Mouse (Mus musculus): Measurements from ENCODE around the gene Dynlt1b. TPM values are rescaled to one million over a fixed set of nuclear protein-coding genes. Genes with fewer than 3 reads are reported as not detected.
"Not testable (repeated sequence)": the region's sequence is repeated elsewhere in the genome, so short reads cannot be mapped to it uniquely, and the experiment has no call there.

Gene Dynlt1b
- 850 and 876 TPM in 2 replicates for polyA plus RNA-seq (2016; fragmentation: Nextera tagmentation; extraction: Ambion mirVana)

- not testable (repeated sequence) for H3K36me3 ChIP-seq; H3K9me3 ChIP-seq (replicated peaks); H3K27me3 ChIP-seq
- peak within 1 kb of the TSS; percentile 78 for H3K27ac ChIP-seq
- under 1% methylated on average over 27 of the region's 27 CpGs for WGBS
- H3K4me3 ChIP-seq: peak within 1 kb of the TSS; percentile 56
- H3K9ac ChIP-seq: peak within 1 kb of the TSS; percentile 72
- peak; percentile 98 for ATAC-seq (ENCODE audit: low FRiP score)
- peak within 1 kb of the TSS; percentile 49 for H3K4me2 ChIP-seq (replicated peaks)
- H3K4me1 ChIP-seq: peaks cover 11% of the 10 kb centered on the region
Observed at GRCm38 (mm10) chr17:6429945-6430344, at the start of gene Dynlt1b. Gene Dynlt1b (plus strand): TSS chr17:6430112.

GRCm38 (mm10) chr17:6380182-6380841, 49.6 kb upstream of the Dynlt1b start:
- peak; percentile 92 for ATAC-seq (ENCODE audit: low FRiP score)
- 88% methylated on average over 1 of the region's 8 CpGs for WGBS

GRCm38 (mm10) chr17:6381071-6381682, 48.7 kb upstream of the Dynlt1b start:
- H3K9me3 ChIP-seq (replicated peaks); H3K4me2 ChIP-seq (replicated peaks); H3K4me3 ChIP-seq; H3K4me1 ChIP-seq; H3K27me3 ChIP-seq; H3K27ac ChIP-seq; H3K9ac ChIP-seq; ATAC-seq (ENCODE audit: low FRiP score); H3K36me3 ChIP-seq: not testable (repeated sequence)
- WGBS: no CpG with 5 or more reads among the region's 8 CpGs

More at GRCm38 (mm10) chr17:6380182-6380841, 49.6 kb upstream of the Dynlt1b start:
- H3K27ac ChIP-seq; H3K4me2 ChIP-seq (replicated peaks); H3K36me3 ChIP-seq; H3K4me1 ChIP-seq; H3K9me3 ChIP-seq (replicated peaks); H3K27me3 ChIP-seq; H3K4me3 ChIP-seq; H3K9ac ChIP-seq: not testable (repeated sequence)

- not testable (repeated sequence) for H3K4me2 ChIP-seq (replicated peaks); H3K4me3 ChIP-seq; H3K4me1 ChIP-seq; H3K36me3 ChIP-seq; H3K9ac ChIP-seq; H3K9me3 ChIP-seq (replicated peaks); H3K27ac ChIP-seq; H3K27me3 ChIP-seq
- no CpG with 5 or more reads among the region's 4 CpGs for WGBS
- ATAC-seq (ENCODE audit: low FRiP score): peak; percentile 53
Observed at GRCm38 (mm10) chr17:6386927-6387326, 43.0 kb upstream of the Dynlt1b start.

- not testable (repeated sequence) for H3K4me2 ChIP-seq (replicated peaks); H3K9me3 ChIP-seq (replicated peaks); H3K36me3 ChIP-seq; H3K9ac ChIP-seq; H3K4me3 ChIP-seq; H3K4me1 ChIP-seq; H3K27me3 ChIP-seq; H3K27ac ChIP-seq
- no CpG with 5 or more reads among the region's 9 CpGs for WGBS
- peak; percentile 38 for ATAC-seq (ENCODE audit: low FRiP score)
Observed at GRCm38 (mm10) chr17:6387380-6387911, 42.5 kb upstream of the Dynlt1b start.

- H3K36me3 ChIP-seq, H3K4me3 ChIP-seq, H3K27me3 ChIP-seq: not testable (repeated sequence)
Observed at GRCm38 (mm10) chr17:6389463-6389862, 40.4 kb upstream of the Dynlt1b start.

GRCm38 (mm10) chr17:6390731-6391130, 39.2 kb upstream of the Dynlt1b start:
- H3K4me1 ChIP-seq; H3K27ac ChIP-seq; H3K36me3 ChIP-seq; H3K4me2 ChIP-seq (replicated peaks); H3K9me3 ChIP-seq (replicated peaks); H3K4me3 ChIP-seq; ATAC-seq (ENCODE audit: low FRiP score); H3K9ac ChIP-seq; H3K27me3 ChIP-seq: not testable (repeated sequence)
- 92% methylated on average over 1 of the region's 2 CpGs for WGBS

More at GRCm38 (mm10) chr17:6389463-6389862, 40.4 kb upstream of the Dynlt1b start:
- WGBS: 83% methylated on average over 5 of the region's 7 CpGs
- not testable (repeated sequence) for ATAC-seq (ENCODE audit: low FRiP score); H3K9ac ChIP-seq; H3K4me2 ChIP-seq (replicated peaks); H3K27ac ChIP-seq; H3K9me3 ChIP-seq (replicated peaks); H3K4me1 ChIP-seq

- not testable (repeated sequence) for H3K4me3 ChIP-seq; H3K4me2 ChIP-seq (replicated peaks); H3K27ac ChIP-seq; ATAC-seq (ENCODE audit: low FRiP score); H3K9ac ChIP-seq; H3K4me1 ChIP-seq; H3K27me3 ChIP-seq; H3K36me3 ChIP-seq; H3K9me3 ChIP-seq (replicated peaks)
- 87% methylated on average over 5 of the region's 6 CpGs for WGBS
Observed at GRCm38 (mm10) chr17:6391736-6392135, 38.2 kb upstream of the Dynlt1b start.

GRCm38 (mm10) chr17:6392473-6393340, 37.2 kb upstream of the Dynlt1b start:
- WGBS: no CpG with 5 or more reads among the region's 4 CpGs
- not testable (repeated sequence) for H3K4me1 ChIP-seq; H3K4me3 ChIP-seq; H3K4me2 ChIP-seq (replicated peaks); H3K36me3 ChIP-seq; H3K27ac ChIP-seq; H3K27me3 ChIP-seq; H3K9me3 ChIP-seq (replicated peaks); H3K9ac ChIP-seq
- peak; percentile 55 for ATAC-seq (ENCODE audit: low FRiP score)

- H3K9me3 ChIP-seq (replicated peaks); H3K9ac ChIP-seq; H3K27me3 ChIP-seq; H3K27ac ChIP-seq; H3K4me3 ChIP-seq; H3K4me1 ChIP-seq; H3K36me3 ChIP-seq; ATAC-seq (ENCODE audit: low FRiP score); H3K4me2 ChIP-seq (replicated peaks): not testable (repeated sequence)
- WGBS: 61% methylated on average over 2 of the region's 3 CpGs
Observed at GRCm38 (mm10) chr17:6398079-6398478, 31.8 kb upstream of the Dynlt1b start.

GRCm38 (mm10) chr17:6398816-6399215, 31.1 kb upstream of the Dynlt1b start:
- not testable (repeated sequence) for H3K27ac ChIP-seq; ATAC-seq (ENCODE audit: low FRiP score); H3K4me2 ChIP-seq (replicated peaks); H3K9ac ChIP-seq; H3K4me3 ChIP-seq; H3K27me3 ChIP-seq; H3K9me3 ChIP-seq (replicated peaks); H3K4me1 ChIP-seq; H3K36me3 ChIP-seq
- 41% methylated on average over 7 of the region's 7 CpGs for WGBS

All from hindbrain, embryonic 12.5 days (tissue).